Mouse (Mus musculus): ENCODE data around the gene Plcg2. TPM values are rescaled to one million over a fixed set of nuclear protein-coding genes. Genes with fewer than 3 reads are reported as not detected.

Plcg2 gene
- polyA plus RNA-seq, 1 experiment: 7.1 TPM

Other genes starting within 250 kb of the Plcg2 start
- 38.4 and 55.2 TPM in 2 replicates for gene Cmip, start 241.2 kb upstream of the Plcg2 start, polyA plus RNA-seq (2012; rRNA removed)
- gene Sdr42e1, start 175.4 kb downstream of the Plcg2 start, polyA plus RNA-seq (2012; rRNA removed): 30.7 and 44.1 TPM in 2 replicates
- gene Hsd17b2, start 203.6 kb downstream of the Plcg2 start, polyA plus RNA-seq (2012; rRNA removed): 0.31 and 0.51 TPM in 2 replicates